Mouse (Mus musculus) C3H10T1/2 (cell line): ENCODE measurements around the gene A830005F24Rik. TPM values are rescaled to one million over a fixed set of nuclear protein-coding genes. Genes with fewer than 3 reads are reported as not detected.

ENCODE experiments used
- polyA plus RNA-seq, 2 experiments: library from polyadenylated mRNA; unstranded; fragments of >200 nt; fragmentation: generic; extraction: Trizol; gene quantifications; one replicate each; pipeline ENCODE4 v1.2.1; 2012; ENCODE audit warnings: missing spikeins in 2 of 2

The A830005F24Rik gene
- polyA plus RNA-seq, result under 1 TPM; 0.13 to 0.70 TPM

DNA sequence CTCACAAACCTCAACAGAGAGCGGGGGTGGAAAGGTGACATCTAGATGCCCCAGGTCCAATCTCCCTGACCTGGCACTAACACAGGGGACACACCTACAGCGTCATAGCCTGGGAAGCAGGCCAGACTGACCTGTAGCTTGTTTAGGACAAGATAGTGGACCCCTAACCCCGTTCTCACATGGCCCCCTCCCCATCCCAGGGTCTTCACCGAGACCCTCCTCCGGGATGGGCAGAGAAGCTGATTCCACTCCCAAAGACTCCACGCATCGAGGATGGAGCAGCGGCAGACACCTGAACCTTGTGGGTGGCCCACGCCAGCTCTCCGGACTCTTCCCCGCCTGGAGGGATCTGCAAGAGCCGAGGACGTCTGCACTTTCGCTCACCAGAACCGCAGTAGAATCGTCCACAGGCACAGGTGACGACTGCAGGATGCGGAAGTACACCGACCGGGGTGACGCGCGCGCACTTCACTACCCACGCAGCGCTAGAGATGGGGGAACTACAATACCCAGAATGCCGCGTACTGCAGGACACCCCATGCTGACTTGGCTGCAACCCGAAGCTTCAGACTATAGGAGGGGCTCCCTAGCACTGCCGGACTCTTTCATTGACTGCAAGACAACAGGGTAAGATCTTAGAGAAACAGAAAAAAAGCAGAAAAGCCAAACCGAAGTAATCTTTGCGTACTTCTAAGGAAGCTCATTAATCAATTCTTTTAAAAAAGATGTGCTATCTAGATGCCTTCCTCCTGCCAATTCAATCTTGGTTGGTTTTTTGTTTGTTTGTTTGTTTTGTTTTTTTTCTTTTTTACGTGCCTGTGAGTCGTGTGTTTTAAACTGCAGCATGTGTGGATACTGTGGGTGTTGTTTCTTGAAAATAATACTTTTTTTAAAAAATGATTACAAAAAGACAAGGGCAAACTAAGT lies at the start of gene A830005F24Rik, which contains the start of gene Zfp169:
Gene A830005F24Rik, plus strand, starts transcription at position 568 of the 927 bp plus-strand sequence.
Gene Zfp169, minus strand, starts transcription at position 449 of the 927 bp plus-strand sequence.

Other genes starting within 250 kb of the A830005F24Rik start
- gene Zfp169, start 119 bp upstream of the A830005F24Rik start, polyA plus RNA-seq, result 1 to 10 TPM in 1 of 2 experiments, under 1 TPM in 1; 0.21 to 2.1 TPM
- gene Ptpdc1, start 112.1 kb downstream of the A830005F24Rik start, polyA plus RNA-seq, result 10 to 100 TPM in 1 of 2 experiments, under 1 TPM in 1; 0.96 to 13.4 TPM
- gene Barx1, start 149.4 kb downstream of the A830005F24Rik start, polyA plus RNA-seq, result not detected